Mouse (Mus musculus): ENCODE results near the gene Slc35f3. TPM values are rescaled to one million over a fixed set of nuclear protein-coding genes. Genes with fewer than 3 reads are reported as not detected.

The Slc35f3 gene
- polyA plus RNA-seq, 1 experiment from 2014 or later: not detected

DNA sequence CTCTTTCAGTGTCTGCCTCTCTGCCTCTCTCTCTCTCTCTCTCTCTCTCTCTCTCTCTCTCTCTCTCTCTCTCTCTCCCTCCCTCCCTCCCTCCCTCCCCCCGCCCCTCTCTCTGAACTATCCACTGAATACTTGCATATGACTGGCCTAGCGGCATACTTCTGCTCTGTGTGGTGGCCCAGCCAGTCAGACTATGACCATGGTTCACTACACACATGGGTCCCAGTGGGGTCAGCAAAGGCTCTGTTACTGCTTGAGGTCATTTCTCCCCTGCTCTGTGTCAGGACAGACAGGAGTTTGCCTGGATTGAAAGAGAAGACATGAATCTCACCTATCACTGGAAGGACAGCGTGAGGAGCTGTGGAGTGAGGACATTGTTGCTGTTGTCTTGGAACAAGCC is 40.5 kb downstream of the Slc35f3 start:
- no peak overlapping the region for H3K27ac ChIP-seq
- ATAC-seq (ENCODE audit: low read depth): no peak
- H3K9me3 ChIP-seq (replicated peaks): no peaks in the 10 kb centered on the region
- H3K36me3 ChIP-seq: no peaks in the 10 kb centered on the region
- H3K4me1 ChIP-seq (replicated peaks): no peaks in the 10 kb centered on the region
- 75% methylated on average over 2 of the region's 3 CpGs for WGBS (ENCODE audit: insufficient replicate concordance)
- no peak overlapping the region for H3K9ac ChIP-seq
- DNase-seq: no peak
- no peak overlapping the region for H3K4me3 ChIP-seq (replicated peaks)
- H3K4me2 ChIP-seq: no peak overlapping the region
- no peaks in the 10 kb centered on the region for H3K27me3 ChIP-seq

DNA sequence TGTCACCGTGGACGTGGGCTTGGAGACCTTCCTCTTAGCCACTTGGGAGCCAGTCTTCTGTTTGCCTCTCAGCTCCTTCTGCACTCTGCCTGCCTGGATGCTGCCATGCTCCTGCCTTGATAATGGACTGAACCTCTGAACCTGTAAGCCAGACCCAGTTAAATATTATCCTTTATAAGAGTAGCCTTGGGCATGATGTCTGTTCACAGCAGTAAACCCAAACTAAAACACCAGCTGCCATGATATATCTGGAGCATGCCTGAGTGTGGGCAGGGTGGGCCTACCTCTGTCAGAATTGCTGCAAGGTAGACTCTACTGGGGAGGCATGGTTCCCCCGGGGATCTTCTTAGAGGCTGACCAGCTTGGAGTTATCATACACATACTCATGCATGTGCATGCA is 41.0 kb downstream of the Slc35f3 start:
- H3K9ac ChIP-seq: no peak overlapping the region
- 65% methylated on average over 3 of the region's 3 CpGs for WGBS (ENCODE audit: insufficient replicate concordance)
- no peak for ATAC-seq (ENCODE audit: low read depth)

DNA sequence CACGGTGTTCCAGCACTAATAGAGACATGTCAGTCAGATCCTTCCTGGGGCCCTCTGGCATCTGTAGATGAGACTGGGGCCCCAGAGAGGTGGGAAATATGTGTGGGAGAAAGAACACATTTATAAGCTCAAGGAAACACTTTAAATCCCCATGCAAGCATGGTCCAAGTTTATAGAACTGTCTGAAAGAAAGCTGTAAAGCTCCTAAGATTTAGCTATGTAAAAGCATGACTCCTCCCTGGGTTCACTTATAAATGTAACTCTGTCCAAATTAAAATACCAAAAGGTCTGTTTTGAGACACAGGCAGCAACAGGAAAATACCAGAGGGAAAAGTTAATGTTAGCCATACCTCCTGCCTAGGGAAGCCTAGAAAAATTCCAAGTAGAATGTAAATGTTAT is 42.8 kb downstream of the Slc35f3 start:
- no peak for DNase-seq
- H3K27ac ChIP-seq: no peak overlapping the region
- 20% methylated on average over 1 of the region's 1 CpGs for WGBS (ENCODE audit: insufficient replicate concordance)

More for the DNA sequence above, 41.0 kb downstream of the Slc35f3 start:
- no peak overlapping the region for H3K4me2 ChIP-seq
- H3K9me3 ChIP-seq (replicated peaks): no peaks in the 10 kb centered on the region
- no peak overlapping the region for H3K27ac ChIP-seq
- H3K36me3 ChIP-seq: no peaks in the 10 kb centered on the region
- DNase-seq: no peak
- H3K4me3 ChIP-seq (replicated peaks): no peak overlapping the region
- no peaks in the 10 kb centered on the region for H3K27me3 ChIP-seq
- no peaks in the 10 kb centered on the region for H3K4me1 ChIP-seq (replicated peaks)

DNA sequence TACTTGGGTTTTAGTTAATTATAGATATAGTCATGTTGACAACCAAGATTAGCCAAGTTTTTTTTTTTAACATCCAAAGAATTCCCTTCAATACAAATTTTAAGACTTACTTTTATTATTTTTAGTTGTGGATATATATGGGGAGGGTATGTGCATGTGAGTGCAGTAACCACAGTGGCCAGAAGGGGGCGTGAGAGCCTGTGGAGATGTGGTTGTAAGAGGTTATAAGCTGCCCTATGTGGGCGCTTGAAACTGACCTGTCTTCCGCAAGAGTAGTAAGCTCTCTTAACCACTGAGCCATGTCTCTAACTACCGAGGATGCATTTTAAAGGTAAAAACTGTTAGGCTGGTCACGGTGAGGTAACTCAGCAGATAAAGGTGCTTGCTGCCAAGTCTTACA is 45.1 kb downstream of the Slc35f3 start:
- WGBS (ENCODE audit: insufficient replicate concordance): 70% methylated on average over 5 of the region's 5 CpGs
- no peak overlapping the region for H3K4me2 ChIP-seq
- no peak for ATAC-seq (ENCODE audit: low read depth)

More for the DNA sequence above, 42.8 kb downstream of the Slc35f3 start:
- Histone ChIP-seq H3K27me3 (no peaks in the 10 kb centered on the region), H3K4me3 (replicated peaks) (no peak overlapping the region), H3K9me3 (replicated peaks) (no peaks in the 10 kb centered on the region), H3K4me1 (replicated peaks) (no peaks in the 10 kb centered on the region), H3K36me3 (no peaks in the 10 kb centered on the region), H3K9ac (no peak overlapping the region), H3K4me2 (no peak overlapping the region)
- ATAC-seq (ENCODE audit: low read depth): no peak

DNA sequence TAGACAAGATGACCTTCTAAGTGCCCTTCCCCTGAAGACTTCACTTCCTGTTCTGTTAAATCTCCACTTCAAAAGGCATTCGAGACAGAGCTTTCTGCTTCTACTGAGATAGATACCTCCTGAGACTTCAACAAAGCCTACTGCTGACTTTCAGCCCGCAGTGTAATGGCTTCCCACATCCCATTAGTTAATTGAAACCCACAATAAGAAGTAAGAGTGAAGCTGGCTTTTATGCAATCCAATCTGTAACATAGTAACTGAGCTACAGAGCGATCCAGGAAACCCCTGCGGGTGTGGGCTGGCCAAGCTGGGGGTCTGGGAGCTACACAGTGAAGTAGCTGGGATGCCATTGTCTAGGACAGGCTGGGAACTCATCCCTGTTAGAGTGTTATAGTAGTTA is 46.7 kb downstream of the Slc35f3 start:
- Histone ChIP-seq H3K4me3 (replicated peaks) (no peak overlapping the region), H3K27ac (no peak overlapping the region), H3K27me3 (no peaks in the 10 kb centered on the region), H3K36me3 (no peaks in the 10 kb centered on the region), H3K9me3 (replicated peaks) (no peaks in the 10 kb centered on the region), H3K4me2 (no peak overlapping the region), H3K9ac (no peak overlapping the region), H3K4me1 (replicated peaks) (no peaks in the 10 kb centered on the region)
- 40% methylated on average over 4 of the region's 4 CpGs for WGBS (ENCODE audit: insufficient replicate concordance)
- ATAC-seq (ENCODE audit: low read depth) (no peak), DNase-seq (no peak)

More for the DNA sequence above, 45.1 kb downstream of the Slc35f3 start:
- Histone ChIP-seq H3K9me3 (replicated peaks) (no peaks in the 10 kb centered on the region), H3K4me1 (replicated peaks) (no peaks in the 10 kb centered on the region), H3K4me3 (replicated peaks) (no peak overlapping the region), H3K36me3 (no peaks in the 10 kb centered on the region), H3K27ac (no peak overlapping the region), H3K9ac (no peak overlapping the region), H3K27me3 (no peaks in the 10 kb centered on the region)
- no peak for DNase-seq

DNA sequence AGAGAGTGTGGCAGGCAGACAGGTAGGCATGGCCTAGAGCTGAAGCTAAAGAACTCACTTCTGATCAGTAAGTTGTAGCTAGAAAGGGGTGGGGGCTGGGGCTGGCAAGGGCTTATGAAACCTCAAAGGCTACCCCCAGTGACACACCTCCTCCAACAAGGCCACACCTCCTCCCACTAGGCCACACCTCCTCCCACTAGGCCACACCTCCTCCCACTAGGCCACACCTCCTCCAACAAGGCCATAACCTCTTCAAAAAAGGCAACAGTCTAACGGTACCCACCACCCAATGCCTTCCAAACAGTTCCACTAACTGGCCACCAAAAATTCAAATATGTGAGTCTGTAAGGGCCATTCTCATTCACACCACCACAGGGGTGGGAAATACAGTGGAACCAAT is 54.9 kb downstream of the Slc35f3 start:
- 50% methylated on average over 1 of the region's 1 CpGs for WGBS (ENCODE audit: insufficient replicate concordance)

DNA sequence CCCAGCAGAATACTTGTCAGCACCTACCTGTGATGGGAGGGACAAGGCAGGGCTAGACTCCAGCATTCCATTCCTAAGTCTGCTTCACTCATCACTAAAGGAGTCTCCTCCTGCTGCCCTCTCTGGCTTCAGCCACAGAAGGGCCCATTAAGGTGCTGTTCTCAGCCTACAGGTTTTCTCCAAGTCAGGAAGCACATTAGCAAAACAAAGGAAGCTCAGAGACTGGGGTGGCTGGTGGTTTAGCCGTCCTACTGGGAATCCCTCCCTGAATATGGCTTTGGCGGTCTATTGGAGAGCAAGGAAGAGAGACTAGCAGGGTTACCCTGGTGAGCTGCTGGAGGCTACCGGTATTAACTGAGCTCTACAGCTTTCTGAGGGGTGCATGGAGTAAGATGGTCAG is 59.6 kb downstream of the Slc35f3 start:
- H3K9me3 ChIP-seq (replicated peaks): no peaks in the 10 kb centered on the region

More for the DNA sequence above, 54.9 kb downstream of the Slc35f3 start:
- Histone ChIP-seq H3K4me1 (replicated peaks) (no peaks in the 10 kb centered on the region), H3K36me3 (no peaks in the 10 kb centered on the region), H3K27ac (no peak overlapping the region), H3K9me3 (replicated peaks) (no peaks in the 10 kb centered on the region), H3K9ac (no peak overlapping the region), H3K27me3 (no peaks in the 10 kb centered on the region), H3K4me3 (replicated peaks) (no peak overlapping the region), H3K4me2 (no peak overlapping the region)
- DNase-seq (no peak), ATAC-seq (ENCODE audit: low read depth) (no peak)

DNA sequence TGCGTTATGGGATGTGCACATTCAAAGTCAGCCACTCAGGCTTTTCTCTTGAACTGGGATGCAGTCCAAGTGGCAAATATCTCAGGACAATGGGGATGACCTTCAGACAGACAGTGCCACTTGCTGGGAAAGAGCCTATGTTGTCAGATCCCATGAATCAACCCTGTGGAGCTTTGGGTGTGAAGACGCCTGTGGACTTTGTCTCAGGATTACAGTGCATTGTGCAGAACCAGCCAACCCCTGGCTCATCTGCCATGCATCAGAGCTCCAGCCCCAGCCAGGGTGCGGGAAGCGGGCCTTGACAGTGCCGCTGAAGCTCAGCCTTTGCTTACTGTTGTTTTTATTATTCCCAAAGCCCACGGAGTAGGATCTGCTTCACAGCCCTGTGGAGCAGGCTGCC is 60.9 kb downstream of the Slc35f3 start:
- Histone ChIP-seq H3K4me3 (replicated peaks) (no peak overlapping the region), H3K9me3 (replicated peaks) (no peaks in the 10 kb centered on the region), H3K36me3 (no peaks in the 10 kb centered on the region), H3K9ac (no peak overlapping the region), H3K27ac (no peak overlapping the region), H3K4me2 (no peak overlapping the region), H3K27me3 (no peaks in the 10 kb centered on the region), H3K4me1 (replicated peaks) (no peaks in the 10 kb centered on the region)
- WGBS (ENCODE audit: insufficient replicate concordance): 63% methylated on average over 6 of the region's 6 CpGs
- ATAC-seq (ENCODE audit: low read depth): no peak
- no peak for DNase-seq

More for the DNA sequence above, 59.6 kb downstream of the Slc35f3 start:
- DNase-seq (no peak), ATAC-seq (ENCODE audit: low read depth) (no peak)
- Histone ChIP-seq H3K4me2 (no peak overlapping the region), H3K27ac (no peak overlapping the region), H3K4me1 (replicated peaks) (no peaks in the 10 kb centered on the region), H3K27me3 (no peaks in the 10 kb centered on the region), H3K36me3 (no peaks in the 10 kb centered on the region), H3K4me3 (replicated peaks) (no peak overlapping the region), H3K9ac (no peak overlapping the region)
- WGBS (ENCODE audit: insufficient replicate concordance): 33% methylated on average over 3 of the region's 3 CpGs

DNA sequence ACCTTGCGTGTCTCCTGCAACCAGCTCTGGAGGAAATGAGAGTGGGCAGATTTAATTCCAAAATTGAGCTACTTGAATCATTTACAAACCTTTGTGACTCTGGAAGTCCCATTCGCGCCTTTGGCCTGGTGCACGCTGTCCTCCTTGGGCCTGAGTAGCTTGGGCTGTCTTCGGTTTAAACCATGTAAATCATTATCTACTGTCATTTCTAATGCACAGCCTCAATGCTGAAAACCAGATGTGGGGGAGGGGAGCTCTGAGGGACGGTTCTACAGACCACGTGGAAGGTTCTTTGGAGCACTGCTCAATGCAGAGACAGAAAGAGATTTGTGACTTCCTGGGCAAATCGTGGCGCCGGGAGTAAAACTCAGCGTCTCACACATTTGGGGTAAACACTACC is 61.7 kb downstream of the Slc35f3 start:
- Histone ChIP-seq H3K4me2 (no peak overlapping the region), H3K36me3 (no peaks in the 10 kb centered on the region), H3K27ac (no peak overlapping the region), H3K4me1 (replicated peaks) (no peaks in the 10 kb centered on the region), H3K4me3 (replicated peaks) (no peak overlapping the region), H3K9ac (no peak overlapping the region), H3K27me3 (no peaks in the 10 kb centered on the region), H3K9me3 (replicated peaks) (no peaks in the 10 kb centered on the region)
- DNase-seq (no peak), ATAC-seq (ENCODE audit: low read depth) (no peak)
- 51% methylated on average over 11 of the region's 11 CpGs for WGBS (ENCODE audit: insufficient replicate concordance)

DNA sequence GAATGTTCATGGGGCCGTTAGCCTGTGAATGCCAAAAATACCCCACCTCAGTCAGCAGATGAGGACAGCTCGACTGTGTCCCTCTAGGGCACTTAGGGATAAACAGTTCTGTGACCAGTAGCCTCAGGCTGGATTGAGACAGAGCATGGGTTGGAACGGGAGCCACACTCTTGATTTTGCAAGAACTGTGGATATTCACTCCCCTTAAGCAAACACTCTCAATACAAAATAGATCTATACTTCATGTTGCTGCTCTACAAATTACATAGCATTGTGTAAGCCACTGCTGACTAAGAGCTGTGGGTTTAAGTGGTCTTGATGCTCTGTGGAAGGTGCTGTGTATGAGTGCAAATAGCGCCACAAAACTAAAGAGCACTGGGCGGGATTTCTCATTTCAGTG is 62.3 kb downstream of the Slc35f3 start:
- Histone ChIP-seq H3K9me3 (replicated peaks) (no peaks in the 10 kb centered on the region), H3K4me2 (no peak overlapping the region), H3K27me3 (no peaks in the 10 kb centered on the region), H3K4me1 (replicated peaks) (no peaks in the 10 kb centered on the region), H3K27ac (no peak overlapping the region), H3K9ac (no peak overlapping the region), H3K4me3 (replicated peaks) (no peak overlapping the region), H3K36me3 (no peaks in the 10 kb centered on the region)
- 55% methylated on average over 5 of the region's 5 CpGs for WGBS (ENCODE audit: insufficient replicate concordance)
- no peak for ATAC-seq (ENCODE audit: low read depth)
- no peak for DNase-seq

DNA sequence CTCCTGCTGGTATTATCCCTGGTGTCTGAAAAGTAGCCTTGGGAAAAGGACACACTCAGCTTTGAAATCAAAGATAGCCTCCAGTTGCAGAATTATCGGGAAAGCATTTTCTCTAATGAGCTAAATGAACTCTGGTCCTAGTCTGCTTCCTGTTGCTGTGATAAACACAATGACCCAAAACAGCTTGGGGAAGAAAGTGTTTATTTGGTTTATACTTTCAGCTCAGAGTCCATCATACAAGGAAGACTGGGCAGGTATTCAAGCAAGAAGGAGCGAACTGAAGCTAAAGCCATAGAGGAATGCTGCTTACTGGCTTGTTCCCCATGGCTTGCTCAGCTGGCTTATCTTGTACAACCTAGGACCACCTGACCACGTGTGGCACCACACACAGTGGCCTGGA is 67.9 kb downstream of the Slc35f3 start:
- Histone ChIP-seq H3K9me3 (replicated peaks) (no peaks in the 10 kb centered on the region), H3K9ac (no peak overlapping the region), H3K27me3 (no peaks in the 10 kb centered on the region), H3K27ac (no peak overlapping the region), H3K4me3 (replicated peaks) (no peak overlapping the region), H3K4me1 (replicated peaks) (no peaks in the 10 kb centered on the region), H3K4me2 (no peak overlapping the region), H3K36me3 (no peaks in the 10 kb centered on the region)
- WGBS (ENCODE audit: insufficient replicate concordance): 55% methylated on average over 3 of the region's 3 CpGs
- no peak for ATAC-seq (ENCODE audit: low read depth)
- DNase-seq: no peak

DNA sequence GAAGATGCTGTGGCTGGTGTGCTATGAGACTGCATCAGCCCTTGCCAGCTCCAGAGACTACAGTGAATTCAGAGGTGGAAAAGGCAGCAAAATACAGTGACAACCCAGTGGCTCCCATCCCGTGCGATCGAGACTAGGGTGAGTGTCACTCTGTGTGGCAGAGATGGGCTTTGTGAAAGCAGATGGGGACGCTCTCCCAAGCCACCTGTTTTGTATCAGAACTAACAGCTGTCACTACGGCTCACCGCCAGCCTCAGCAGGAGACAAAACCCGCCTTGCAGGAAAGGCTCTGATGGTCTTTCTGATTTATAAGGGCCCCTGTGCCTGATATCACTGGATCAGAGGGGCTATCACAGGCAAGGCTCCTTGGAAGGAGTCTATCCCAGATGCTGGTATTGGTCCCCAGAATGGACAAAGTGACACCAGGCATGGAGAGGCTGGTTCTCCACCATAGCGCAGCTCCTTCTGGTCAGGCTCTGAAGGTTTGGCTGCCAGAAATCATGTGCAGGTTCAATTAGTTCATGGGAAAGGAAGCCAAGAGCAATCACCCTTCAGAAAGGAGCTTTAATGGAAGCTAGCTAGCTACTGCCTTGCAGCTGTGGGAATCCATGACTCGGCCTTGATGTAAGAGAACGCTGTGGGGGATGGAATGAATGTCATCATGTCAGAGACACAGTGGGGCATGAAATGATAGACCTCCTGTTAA is 70.1 kb downstream of the Slc35f3 start:
- DNase-seq: no peak
- Histone ChIP-seq H3K4me1 (replicated peaks) (peaks cover 3% of the 10 kb centered on the region; the same call in 1 of the 2 replicates), H3K9me3 (replicated peaks) (no peaks in the 10 kb centered on the region), H3K27me3 (no peaks in the 10 kb centered on the region), H3K4me3 (replicated peaks) (no peak overlapping the region), H3K36me3 (no peaks in the 10 kb centered on the region), H3K4me2 (no peak overlapping the region), H3K27ac (no peak overlapping the region), H3K9ac (no peak overlapping the region)
- ATAC-seq (ENCODE audit: low read depth): no peak
- 64% methylated on average over 10 of the region's 10 CpGs for WGBS (ENCODE audit: insufficient replicate concordance)
